Mouse (Mus musculus) MN1 (cell line): ENCODE data around the gene H1f0.

Source experiments
- DNase-seq: peaks from one replicate; pipeline ENCODE4 v3.0.0-alpha.2; 2016; ENCODE audit warnings: low spot score

The H1f0 gene

GRCm38 (mm10) chr15:79071117-79072039, 43.1 kb downstream of the H1f0 start:
- DNase-seq: peak; percentile 72

- no peak for DNase-seq
Measured at GRCm38 (mm10) chr15:79073752-79074151, 45.5 kb downstream of the H1f0 start.

GRCm38 (mm10) chr15:79074446-79074845, 46.2 kb downstream of the H1f0 start:
- DNase-seq: no peak

GRCm38 (mm10) chr15:79074913-79075532, 46.8 kb downstream of the H1f0 start, which contains the start of gene Eif3l:
Gene Eif3l, plus strand, starts transcription at chr15:79075179.
- peak; percentile 93 for DNase-seq

GRCm38 (mm10) chr15:79075658-79076365, 47.6 kb downstream of the H1f0 start:
- no peak for DNase-seq

- no peak for DNase-seq
Measured at GRCm38 (mm10) chr15:79079567-79079966, 51.3 kb downstream of the H1f0 start.
